Mouse (Mus musculus) thymus, postnatal 0 days (tissue): ENCODE data around the gene Ttll12. TPM values are rescaled to one million over a fixed set of nuclear protein-coding genes. Genes with fewer than 3 reads are reported as not detected.

Source experiments
- DNase-seq: peaks from one replicate; pipeline ENCODE4 v3.0.0-alpha.2; 2015; ENCODE audit warnings: low spot score
- polyA plus RNA-seq: library from polyadenylated mRNA; unstranded; fragments of >200 nt; fragmentation: Nextera tagmentation; extraction: Ambion mirVana; gene quantifications from 2 replicates; pipeline ENCODE4 v1.2.1, GENCODE M21; 2015

Gene Ttll12
- polyA plus RNA-seq, 1 experiment from 2014 or later, result 39.2 TPM

GRCm38 (mm10) chr15:83563857-83564651 is 30.9 kb downstream of the Ttll12 start:
- DNase-seq, result peak; percentile 50

GRCm38 (mm10) chr15:83563327-83563856 is 31.6 kb downstream of the Ttll12 start, which contains the start of the genes Tspo and Mcat:
Gene Tspo, plus strand, starts transcription at chr15:83563592.
Gene Mcat, minus strand, starts transcription at chr15:83563787.
- peak; percentile 61 for DNase-seq

- DNase-seq, result peak; percentile 83
These were observed 32.2 kb downstream of the Ttll12 start for GRCm38 (mm10) chr15:83562626-83563270.

- no peak for DNase-seq
These were observed 33.9 kb downstream of the Ttll12 start for GRCm38 (mm10) chr15:83560941-83561477.

- DNase-seq, result peak; percentile 93
These were observed 39.6 kb downstream of the Ttll12 start for GRCm38 (mm10) chr15:83555161-83555974.

- DNase-seq, result peak; percentile 30
These were observed 41.1 kb downstream of the Ttll12 start for GRCm38 (mm10) chr15:83553831-83554230.

GRCm38 (mm10) chr15:83550137-83550536 is 44.8 kb downstream of the Ttll12 start:
- DNase-seq, result no peak

GRCm38 (mm10) chr15:83547144-83547543 is 47.8 kb downstream of the Ttll12 start:
- DNase-seq, result no peak

- DNase-seq, result no peak
These were observed 48.9 kb downstream of the Ttll12 start for GRCm38 (mm10) chr15:83546029-83546428.

GRCm38 (mm10) chr15:83541647-83542287 is 53.2 kb downstream of the Ttll12 start:
- DNase-seq, result no peak

- DNase-seq, result no peak
These were observed 55.1 kb downstream of the Ttll12 start for GRCm38 (mm10) chr15:83539905-83540304.

GRCm38 (mm10) chr15:83538855-83539254 is 56.1 kb downstream of the Ttll12 start:
- DNase-seq, result no peak

- no peak for DNase-seq
These were observed 59.1 kb downstream of the Ttll12 start for GRCm38 (mm10) chr15:83535890-83536231.

- DNase-seq, result no peak
These were observed 59.7 kb downstream of the Ttll12 start for GRCm38 (mm10) chr15:83534960-83535889.

- DNase-seq, result no peak
These were observed 62.4 kb downstream of the Ttll12 start for GRCm38 (mm10) chr15:83532606-83533005.

- DNase-seq, result no peak
These were observed 62.9 kb downstream of the Ttll12 start for GRCm38 (mm10) chr15:83531961-83532469.

- DNase-seq, result no peak
These were observed 64.3 kb downstream of the Ttll12 start for GRCm38 (mm10) chr15:83530688-83531087.

- DNase-seq, result no peak
These were observed 64.7 kb downstream of the Ttll12 start for GRCm38 (mm10) chr15:83530233-83530632.

- DNase-seq, result no peak
These were observed 65.2 kb downstream of the Ttll12 start for GRCm38 (mm10) chr15:83529765-83530164.
